Mouse (Mus musculus) embryonic facial prominence, embryonic 10.5 days (tissue): ENCODE measurements around the gene Gm20605. TPM values are rescaled to one million over a fixed set of nuclear protein-coding genes. Genes with fewer than 3 reads are reported as not detected.
A peak's percentile ranks its signal among the peaks of the same experiment; 100 is the strongest.

Experiments
- DNase-seq: peaks from one replicate; pipeline ENCODE4 v3.0.0-alpha.2; 2017; ENCODE audit warnings: low spot score
- H3K27ac ChIP-seq: fragments of 300-500 bp; sonication (generic); replicated peaks from 2 replicates; pipeline ENCODE4 v1.5.1; 2016; ENCODE audit warnings: mild to moderate bottlenecking
- H3K27me3 ChIP-seq: fragments of 300-500 bp; sonication (generic); replicated peaks from 2 replicates; pipeline ENCODE4 v1.6.1; 2016; ENCODE audit warnings: low read depth, mild to moderate bottlenecking; ENCODE audit not compliant: poor library complexity, severe bottlenecking
- H3K36me3 ChIP-seq: fragments of 300-500 bp; sonication (generic); replicated peaks from 2 replicates; pipeline ENCODE4 v1.6.1; 2016; ENCODE audit warnings: mild to moderate bottlenecking, moderate library complexity
- H3K4me1 ChIP-seq: fragments of 300-500 bp; sonication (generic); 2 replicates; pipeline ENCODE4 v1.6.1; 2016
- H3K4me3 ChIP-seq: fragments of 300-500 bp; sonication (generic); 2 replicates; pipeline ENCODE4 v1.5.1; 2016; ENCODE audit warnings: mild to moderate bottlenecking, moderate library complexity
- H3K9me3 ChIP-seq: fragments of 300-500 bp; sonication (generic); 2 replicates; pipeline ENCODE4 v1.6.1; 2016; ENCODE audit warnings: mild to moderate bottlenecking
- WGBS: fragments of 180-500 bp; shearing (Covaris S2); methylation state at CpG from one replicate; pipeline ENCODE4 v1.1.7; 2016; 5-methylcytosine and 5-hydroxymethylcytosine counted together
- polyA plus RNA-seq: library from polyadenylated mRNA; unstranded; fragments of >200 nt; fragmentation: Nextera tagmentation; extraction: Ambion mirVana; gene quantifications from 2 replicates; pipeline ENCODE4 v1.2.1, GENCODE M21; 2016

The Gm20605 gene
- polyA plus RNA-seq, 1 experiment from 2014 or later, result 14.6 TPM

GRCm38 (mm10) chr5:137670240-137670639, 41.3 kb downstream of the Gm20605 start:
- Histone ChIP-seq H3K36me3 (peaks cover 36% of the 10 kb centered on the region), H3K27ac (no peak overlapping the region), H3K9me3 (no peaks in the 10 kb centered on the region), H3K4me1 (peaks cover 24% of the 10 kb centered on the region), H3K4me3 (no peak overlapping the region), H3K27me3 (no peaks in the 10 kb centered on the region)
- whole genome bisulfite sequencing, result 91% methylated on average over 1 of the region's 1 CpGs
- DNase-seq, result no peak

- peaks cover 24% of the 10 kb centered on the region for H3K4me1 ChIP-seq
- peaks cover 26% of the 10 kb centered on the region for H3K36me3 ChIP-seq
- no peaks in the 10 kb centered on the region for H3K27me3 ChIP-seq
- peak; percentile 31 for DNase-seq
- no peaks in the 10 kb centered on the region for H3K9me3 ChIP-seq
- WGBS, result 40% methylated on average over 9 of the region's 9 CpGs
- no peak overlapping the region for H3K4me3 ChIP-seq
- peak overlapping the region; percentile 67 for H3K27ac ChIP-seq
These were observed 42.7 kb downstream of the Gm20605 start for GRCm38 (mm10) chr5:137671443-137672240.

DNA sequence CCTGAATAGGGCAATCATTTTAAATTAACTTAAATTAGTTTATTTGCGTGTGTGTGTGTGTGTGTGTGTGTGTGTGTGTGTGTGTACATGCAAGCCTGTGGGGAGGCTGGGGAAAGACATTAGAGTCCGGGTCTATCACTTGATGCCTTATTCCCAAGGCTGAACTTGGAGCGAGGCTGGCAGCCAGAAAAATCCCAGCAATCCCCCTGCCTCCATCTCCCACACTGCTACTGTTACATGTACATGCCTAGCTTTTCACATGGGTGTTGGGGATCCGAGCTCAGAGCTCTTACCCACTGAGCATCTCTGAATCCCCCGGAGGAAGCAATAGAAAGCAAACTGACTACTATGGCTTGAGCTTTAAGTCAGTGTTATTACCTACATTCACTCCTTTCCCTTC, 43.4 kb downstream of the Gm20605 start:
- no peak overlapping the region for H3K4me3 ChIP-seq
- no peaks in the 10 kb centered on the region for H3K9me3 ChIP-seq
- WGBS, result 81% methylated on average over 5 of the region's 5 CpGs
- no peak for DNase-seq
- peaks cover 23% of the 10 kb centered on the region for H3K36me3 ChIP-seq
- H3K27me3 ChIP-seq, result no peaks in the 10 kb centered on the region
- H3K4me1 ChIP-seq, result peaks cover 24% of the 10 kb centered on the region
- H3K27ac ChIP-seq, result peak overlapping the region; percentile 67; the same call in 1 of the 2 replicates

DNA sequence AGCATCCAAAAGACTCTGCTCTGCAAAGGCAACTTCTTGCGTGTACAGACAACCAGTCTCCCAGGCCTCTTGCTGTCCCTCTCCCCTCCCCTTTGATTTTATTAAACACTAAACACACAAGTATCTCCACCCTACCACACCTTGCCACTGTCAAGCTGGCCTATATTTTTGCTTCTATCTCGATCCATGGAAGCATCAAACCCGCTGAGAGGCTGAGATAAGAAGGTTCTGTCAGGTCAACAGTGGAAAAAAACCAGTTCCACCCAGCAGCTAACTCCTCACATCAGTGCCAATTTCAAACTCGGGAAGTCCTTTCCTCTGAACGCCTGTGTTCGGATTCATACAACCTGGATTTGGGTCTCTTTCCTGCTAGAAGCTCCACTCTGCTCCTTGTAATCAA, 44.0 kb downstream of the Gm20605 start:
- no peak overlapping the region for H3K27ac ChIP-seq
- peaks cover 24% of the 10 kb centered on the region for H3K4me1 ChIP-seq
- H3K27me3 ChIP-seq, result no peaks in the 10 kb centered on the region
- H3K36me3 ChIP-seq, result peaks cover 20% of the 10 kb centered on the region
- no peak overlapping the region for H3K4me3 ChIP-seq
- WGBS, result 89% methylated on average over 6 of the region's 6 CpGs
- no peak for DNase-seq
- no peaks in the 10 kb centered on the region for H3K9me3 ChIP-seq

DNA sequence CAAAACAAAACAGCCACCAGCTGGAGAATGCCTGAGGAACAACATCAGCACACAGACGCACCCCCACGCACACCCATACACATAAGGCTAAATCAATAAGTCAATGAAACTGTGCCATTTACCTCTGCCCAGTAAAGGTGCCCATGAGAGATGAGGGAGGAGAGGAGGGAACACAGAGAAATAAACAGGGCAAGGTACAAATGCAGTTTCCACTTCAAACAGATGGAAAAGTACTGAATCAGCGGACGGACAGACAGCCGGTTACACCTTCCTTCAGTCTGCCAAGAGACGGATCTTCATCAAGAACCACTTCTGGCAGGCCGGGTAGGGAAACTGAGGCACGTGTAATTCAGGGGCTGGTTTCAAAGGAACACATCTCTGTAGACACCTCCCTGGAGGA, 45.8 kb downstream of the Gm20605 start:
- Histone ChIP-seq H3K4me3 (no peak overlapping the region), H3K36me3 (peaks cover 31% of the 10 kb centered on the region), H3K4me1 (peaks cover 24% of the 10 kb centered on the region), H3K27ac (no peak overlapping the region), H3K9me3 (no peaks in the 10 kb centered on the region), H3K27me3 (no peaks in the 10 kb centered on the region)
- 93% methylated on average over 8 of the region's 8 CpGs for WGBS
- no peak for DNase-seq

- Histone ChIP-seq H3K9me3 (no peaks in the 10 kb centered on the region), H3K27ac (no peak overlapping the region), H3K27me3 (no peaks in the 10 kb centered on the region), H3K4me3 (no peak overlapping the region), H3K36me3 (peaks cover 54% of the 10 kb centered on the region), H3K4me1 (peaks cover under 1% of the 10 kb centered on the region)
- no peak for DNase-seq
- 94% methylated on average over 8 of the region's 8 CpGs for WGBS
These were observed 48.9 kb downstream of the Gm20605 start for GRCm38 (mm10) chr5:137677859-137678258.

DNA sequence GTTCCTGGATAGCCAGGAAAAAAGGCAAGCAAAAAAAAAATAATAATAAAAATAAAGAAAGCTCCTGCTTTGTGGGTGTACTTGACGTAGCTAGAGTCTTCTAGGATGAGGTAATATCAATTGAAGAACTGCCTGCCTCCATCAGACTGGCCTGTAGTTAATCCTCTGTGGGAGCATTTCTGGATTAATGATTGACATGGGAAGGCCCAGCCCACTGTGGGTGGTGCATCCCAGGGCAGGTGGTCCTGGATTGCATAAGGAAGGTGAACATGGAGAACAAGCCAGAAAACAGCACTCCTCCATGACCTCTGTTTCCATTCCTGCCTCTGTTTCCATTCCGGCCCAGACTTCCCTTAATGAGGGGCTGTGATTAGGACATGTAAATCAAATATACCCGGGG, 49.8 kb downstream of the Gm20605 start:
- Histone ChIP-seq H3K36me3 (peaks cover 54% of the 10 kb centered on the region), H3K27ac (no peak overlapping the region), H3K4me3 (no peak overlapping the region), H3K4me1 (peaks cover 10% of the 10 kb centered on the region), H3K9me3 (no peaks in the 10 kb centered on the region), H3K27me3 (no peaks in the 10 kb centered on the region)
- DNase-seq, result no peak
- 90% methylated on average over 3 of the region's 3 CpGs for WGBS

DNA sequence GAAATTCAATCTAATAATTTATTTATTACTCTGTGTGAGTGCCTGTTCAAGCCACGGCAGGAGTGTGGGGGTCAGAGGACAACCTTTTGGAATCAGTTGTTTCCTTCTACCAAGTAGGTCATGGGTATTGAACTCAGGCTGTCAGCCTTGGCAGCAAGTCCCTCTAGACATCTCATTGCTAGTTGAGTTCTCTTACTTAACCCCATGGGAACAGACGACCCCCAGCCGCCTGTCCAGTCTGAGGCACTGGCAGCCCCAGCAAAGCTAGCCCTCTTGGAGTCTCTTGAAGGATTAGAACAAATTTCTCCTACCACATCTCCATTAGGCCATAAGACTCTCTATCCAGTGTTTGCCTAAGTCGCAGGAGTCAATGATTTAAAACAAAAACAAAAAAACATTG, 50.8 kb downstream of the Gm20605 start:
- H3K4me1 ChIP-seq, result peaks cover 16% of the 10 kb centered on the region
- WGBS, result 89% methylated on average over 4 of the region's 4 CpGs
- peaks cover 51% of the 10 kb centered on the region for H3K36me3 ChIP-seq
- no peak for DNase-seq
- H3K27me3 ChIP-seq, result no peaks in the 10 kb centered on the region
- H3K9me3 ChIP-seq, result no peaks in the 10 kb centered on the region
- no peak overlapping the region for H3K4me3 ChIP-seq
- no peak overlapping the region for H3K27ac ChIP-seq

DNA sequence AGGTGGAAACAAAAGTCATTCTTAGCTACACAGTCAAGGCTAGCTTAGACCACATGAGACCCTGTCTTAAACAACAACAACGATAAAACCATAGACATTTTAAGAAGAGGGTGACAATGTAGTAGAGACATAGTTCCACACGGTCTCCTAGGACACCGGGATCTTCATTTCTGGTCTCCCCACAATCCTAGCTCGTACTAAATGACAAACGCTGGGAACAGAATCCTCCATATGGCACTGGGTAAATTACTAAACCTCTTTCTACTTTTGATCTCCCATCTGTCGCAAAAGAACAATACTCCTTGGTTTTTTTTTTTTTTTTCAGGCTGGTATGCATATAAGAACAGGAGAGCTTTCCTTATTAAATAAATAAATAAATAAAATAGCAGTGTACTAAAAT, 53.6 kb downstream of the Gm20605 start:
- 94% methylated on average over 6 of the region's 6 CpGs for WGBS
- H3K27me3 ChIP-seq, result peaks cover 17% of the 10 kb centered on the region

DNA sequence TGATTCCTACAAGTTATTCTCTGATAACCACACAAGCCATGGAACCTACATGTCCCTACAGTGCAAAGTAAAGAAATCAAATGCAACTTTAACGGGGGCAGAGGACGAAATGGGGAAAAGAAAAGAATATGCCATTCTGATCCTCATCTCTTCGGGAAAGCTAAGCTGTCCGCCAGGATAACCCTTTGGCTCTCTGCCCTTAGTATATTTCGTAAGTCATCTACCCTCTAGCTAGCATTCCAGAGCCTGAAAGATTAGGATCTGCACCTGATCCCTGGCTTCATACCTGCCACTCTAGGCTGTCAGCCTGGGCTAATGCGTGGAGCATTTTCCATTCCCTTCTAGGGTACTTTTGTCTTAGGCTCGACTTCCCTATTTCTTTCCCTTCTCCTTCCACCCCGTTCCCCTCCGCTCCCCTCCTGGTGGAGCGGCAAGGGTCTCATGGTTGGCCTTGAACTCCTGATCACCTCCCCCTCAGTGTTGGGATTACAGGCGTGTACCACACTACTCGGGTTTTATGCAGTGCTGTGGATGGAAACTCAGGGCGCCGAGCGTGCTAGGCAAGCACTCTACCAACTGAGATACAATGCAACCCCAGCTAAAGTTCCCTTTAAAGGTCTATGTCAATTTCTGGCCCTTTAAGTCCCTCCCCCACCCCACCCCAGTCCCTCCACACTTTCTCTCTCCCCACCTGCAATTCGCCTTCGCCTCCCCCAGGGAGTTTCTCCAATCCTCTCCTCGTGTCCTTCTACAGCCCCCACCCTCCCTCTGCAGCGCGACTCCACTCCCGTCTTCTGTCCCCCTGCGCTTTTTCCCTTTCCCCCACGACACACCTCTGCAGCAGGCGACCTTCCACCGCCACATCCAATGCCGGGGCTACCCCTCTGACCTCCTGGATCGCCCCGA, 54.7 kb downstream of the Gm20605 start:
- peak; percentile 15 for DNase-seq
- H3K4me3 ChIP-seq, result peak overlapping the region; percentile 85
- H3K4me1 ChIP-seq, result peaks cover 16% of the 10 kb centered on the region
- WGBS, result 18% methylated on average over 28 of the region's 28 CpGs
- peaks cover 29% of the 10 kb centered on the region for H3K36me3 ChIP-seq
- H3K9me3 ChIP-seq, result no peaks in the 10 kb centered on the region
- H3K27me3 ChIP-seq, result peaks cover 17% of the 10 kb centered on the region
- peak overlapping the region; percentile 87 for H3K27ac ChIP-seq

More for the DNA sequence above, 53.6 kb downstream of the Gm20605 start:
- Histone ChIP-seq H3K27ac (no peak overlapping the region), H3K4me1 (peaks cover 16% of the 10 kb centered on the region), H3K36me3 (peaks cover 36% of the 10 kb centered on the region), H3K9me3 (no peaks in the 10 kb centered on the region), H3K4me3 (peak overlapping the region; percentile 5; the same call in 1 of the 2 replicates)
- no peak for DNase-seq

- H3K9me3 ChIP-seq, result no peaks in the 10 kb centered on the region
- peaks cover 17% of the 10 kb centered on the region for H3K27me3 ChIP-seq
- peak; percentile 99 for DNase-seq
- under 1% methylated on average over 62 of the region's 62 CpGs for WGBS
- H3K4me1 ChIP-seq, result peaks cover 16% of the 10 kb centered on the region
- peaks cover 26% of the 10 kb centered on the region for H3K36me3 ChIP-seq
- H3K4me3 ChIP-seq, result peak within 1 kb of the TSS; percentile 85
- H3K27ac ChIP-seq, result peak within 1 kb of the TSS; percentile 87
These were observed 55.5 kb downstream of the Gm20605 start, which contains the start of gene Agfg2 for GRCm38 (mm10) chr5:137684294-137685123. Gene Agfg2, minus strand, starts transcription at chr5:137684726.

DNA sequence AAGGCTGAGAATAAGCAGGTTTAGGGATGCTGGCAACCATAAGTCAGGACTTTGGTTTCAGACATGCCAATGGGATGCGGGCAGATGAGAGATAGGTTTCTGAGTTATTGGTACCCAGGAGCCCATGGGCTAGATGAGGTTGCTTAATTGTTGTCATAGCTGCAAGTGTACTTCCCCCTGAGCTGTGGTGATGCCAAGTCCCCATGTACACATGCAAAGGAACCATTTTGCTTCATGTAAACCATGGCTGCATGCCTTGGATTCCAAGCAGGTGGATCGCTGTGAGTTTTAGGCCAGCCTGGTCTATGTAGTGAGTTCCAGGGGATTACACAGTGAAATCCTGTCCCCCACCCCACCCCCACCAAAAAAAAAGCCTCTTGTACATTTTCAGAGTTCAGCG, 56.7 kb downstream of the Gm20605 start:
- Histone ChIP-seq H3K9me3 (no peaks in the 10 kb centered on the region), H3K4me1 (peaks cover 18% of the 10 kb centered on the region), H3K4me3 (0 out of 2 replicates have a peak overlapping the region, but pooled peaks have one; percentile 85), H3K27ac (peak overlapping the region; percentile 16; the same call in 1 of the 2 replicates), H3K27me3 (peaks cover 21% of the 10 kb centered on the region), H3K36me3 (peaks cover 17% of the 10 kb centered on the region)
- 94% methylated on average over 3 of the region's 3 CpGs for WGBS
- no peak for DNase-seq
